Mouse (Mus musculus): Measurements from ENCODE around the gene Krtap14. TPM values are rescaled to one million over a fixed set of nuclear protein-coding genes. Genes with fewer than 3 reads are reported as not detected.
A peak's percentile ranks its signal among the peaks of the same experiment; 100 is the strongest.

The Krtap14 gene
- polyA plus RNA-seq (2015; fragmentation: Nextera tagmentation; extraction: Ambion mirVana) = not detected in 2 replicates

DNA sequence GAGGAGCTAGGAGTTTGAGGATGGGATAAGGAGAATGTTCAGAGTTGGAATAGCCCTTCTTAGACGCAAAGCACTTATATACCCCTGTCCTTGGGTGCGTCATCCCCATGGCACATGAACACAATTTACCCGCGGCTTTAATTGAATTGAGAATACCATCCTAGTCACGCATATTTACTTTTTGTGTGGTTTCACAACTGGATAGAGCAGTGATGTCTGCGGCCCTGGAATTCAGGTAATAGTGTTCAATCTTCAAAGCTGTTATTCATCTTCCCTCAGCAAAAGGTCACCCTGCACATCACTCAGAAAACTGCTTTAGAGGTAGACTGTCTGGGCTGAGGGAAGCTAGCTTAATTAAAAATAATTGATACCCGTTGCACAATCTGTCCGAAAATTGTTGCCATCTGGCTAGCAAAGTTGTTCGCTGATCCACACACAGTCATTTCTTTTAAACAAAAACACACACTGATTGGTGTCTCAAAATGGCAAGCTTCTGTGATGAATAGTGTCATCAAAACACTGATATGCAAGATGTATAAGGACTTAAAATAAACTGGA, at the start of gene Krtap14:
Gene Krtap14 (minus strand): TSS at position 51 of the 558 bp plus-strand sequence.
- DNase-seq (ENCODE audit: low spot score) = no peak

GRCm38 (mm10) chr16:88874169-88874568, 48.2 kb upstream of the Krtap14 start, which contains the start of gene Krtap19-2:
Krtap19-2 (minus strand) TSS chr16:88874269.
- DNase-seq (ENCODE audit: low spot score) = no peak

DNA sequence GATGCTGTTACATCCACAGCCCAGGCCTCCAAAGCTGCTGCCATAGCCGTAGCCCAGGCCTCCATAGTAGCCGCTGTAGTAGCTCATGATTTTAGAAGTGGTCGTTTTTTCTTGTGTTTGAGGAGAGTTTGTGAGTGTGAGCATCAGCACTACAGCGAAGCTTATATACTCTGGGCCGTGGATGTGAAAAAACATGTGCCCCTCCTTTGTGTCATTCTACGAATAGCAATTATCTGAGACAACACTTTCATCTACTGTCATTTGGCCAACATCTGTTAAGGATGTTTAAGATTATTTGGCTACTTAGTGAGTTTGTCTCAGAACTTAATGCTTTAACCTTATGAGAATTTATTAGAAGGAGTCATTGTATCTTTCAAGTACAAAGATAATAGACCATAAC, 43.4 kb upstream of the Krtap14 start, which contains the start of gene Krtap19-1:
Gene Krtap19-1 (minus strand): TSS at position 101 of the 400 bp plus-strand sequence.
- no peak for DNase-seq (ENCODE audit: low spot score)

DNA sequence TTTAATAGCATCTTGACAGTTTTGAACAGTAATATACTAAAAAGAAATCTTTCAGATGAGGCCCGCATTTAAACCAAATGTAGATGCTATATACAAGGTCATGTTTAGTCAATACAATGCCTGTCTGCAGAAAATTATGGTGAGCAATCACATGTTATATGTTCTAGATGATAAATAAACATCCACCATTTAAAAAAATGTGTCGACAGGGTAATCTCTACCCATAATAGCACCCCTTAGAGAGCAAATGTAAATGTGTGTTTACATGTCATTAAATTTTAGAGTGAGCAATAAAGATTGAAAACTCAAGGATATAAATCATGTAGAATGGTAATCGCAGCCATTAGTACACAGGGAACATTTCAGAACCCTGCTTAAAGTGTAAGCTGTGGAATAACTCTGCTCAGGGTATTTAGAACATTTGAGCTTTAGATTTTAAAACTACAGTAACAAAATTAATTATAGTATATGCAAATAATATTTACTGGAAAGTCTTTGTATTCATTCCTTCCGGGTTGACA, 39.0 kb upstream of the Krtap14 start:
- DNase-seq (ENCODE audit: low spot score) = no peak

- peak; percentile 26 for DNase-seq (ENCODE audit: low spot score)
Observed at GRCm38 (mm10) chr16:88851450-88851849, 25.5 kb upstream of the Krtap14 start.

- DNase-seq (ENCODE audit: low spot score) = no peak
Observed at GRCm38 (mm10) chr16:88848558-88848957, 22.6 kb upstream of the Krtap14 start.

- no peak for DNase-seq (ENCODE audit: low spot score)
Observed at GRCm38 (mm10) chr16:88847363-88847762, 21.4 kb upstream of the Krtap14 start.

DNA sequence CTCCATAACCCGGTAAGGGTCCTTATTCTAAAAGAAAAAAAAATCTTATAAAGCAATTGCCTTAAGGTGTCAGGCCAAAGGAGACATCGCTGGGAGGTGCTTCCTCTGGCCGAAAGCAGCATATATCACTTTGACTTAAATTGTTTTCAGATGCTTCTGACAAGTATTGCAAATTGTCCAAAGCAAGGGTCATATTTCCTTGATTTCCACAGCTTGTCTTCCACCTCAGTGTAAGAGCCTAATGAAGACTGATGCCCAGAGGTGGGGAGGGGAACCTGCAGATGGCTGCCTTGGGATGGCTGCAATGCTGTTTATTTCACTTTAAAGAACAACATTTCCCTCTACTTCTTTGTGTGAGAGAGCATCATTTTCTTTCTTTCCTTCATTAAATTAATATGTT, 1.0 kb upstream of the Krtap14 start:
- DNase-seq (ENCODE audit: low spot score) = no peak

- peak; percentile 11 for DNase-seq (ENCODE audit: low spot score)
Observed at GRCm38 (mm10) chr16:88823736-88824135, 2.2 kb downstream of the Krtap14 start.

DNA sequence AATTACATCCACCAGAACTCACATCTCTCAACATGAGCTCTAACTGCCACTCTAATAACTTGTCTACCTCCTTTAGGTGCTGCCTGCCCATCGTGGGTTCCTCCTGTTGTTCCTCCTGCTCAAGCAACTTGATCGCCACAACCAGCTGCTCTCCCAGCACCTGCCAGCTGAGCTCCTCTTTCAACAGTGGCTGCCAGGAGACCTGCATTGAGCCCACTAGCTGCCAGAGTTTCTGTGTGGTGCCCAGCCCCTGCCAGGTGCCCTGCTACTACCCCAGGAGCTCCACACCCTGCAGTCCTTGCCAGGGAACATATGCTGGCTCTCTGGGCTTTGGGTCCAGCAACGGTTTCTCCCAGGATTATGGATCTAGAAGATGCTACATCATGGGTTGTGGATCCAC, 5.9 kb downstream of the Krtap14 start, which contains the start of gene Krtap15:
Gene Krtap15 (plus strand): TSS at position 150 of the 400 bp plus-strand sequence.
- no peak for DNase-seq (ENCODE audit: low spot score)

GRCm38 (mm10) chr16:88811827-88812226, 14.1 kb downstream of the Krtap14 start, which contains the start of gene Gm20741:
Gm20741 (minus strand) TSS chr16:88812220.
- no peak for DNase-seq (ENCODE audit: low spot score)

DNA sequence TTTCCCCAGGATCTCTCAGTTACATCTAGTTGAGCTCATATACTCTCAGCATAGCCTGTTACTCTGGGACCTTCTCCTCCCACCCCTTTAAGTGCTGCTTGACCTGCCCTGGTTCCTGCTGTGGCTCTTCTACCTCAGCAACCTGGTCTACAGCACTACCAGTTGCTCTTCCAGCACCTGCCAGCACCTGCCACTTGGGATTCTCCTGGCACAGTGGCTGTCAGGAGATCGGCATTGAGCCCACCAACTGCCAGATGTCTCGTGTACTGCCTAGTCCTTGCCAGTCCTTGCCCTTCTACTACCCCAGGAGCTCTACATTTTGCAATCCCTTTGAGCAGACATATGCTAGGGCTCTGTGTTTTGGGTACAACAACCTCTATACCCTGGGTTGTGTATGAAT, 39.2 kb downstream of the Krtap14 start:
- no peak for DNase-seq (ENCODE audit: low spot score)

DNA sequence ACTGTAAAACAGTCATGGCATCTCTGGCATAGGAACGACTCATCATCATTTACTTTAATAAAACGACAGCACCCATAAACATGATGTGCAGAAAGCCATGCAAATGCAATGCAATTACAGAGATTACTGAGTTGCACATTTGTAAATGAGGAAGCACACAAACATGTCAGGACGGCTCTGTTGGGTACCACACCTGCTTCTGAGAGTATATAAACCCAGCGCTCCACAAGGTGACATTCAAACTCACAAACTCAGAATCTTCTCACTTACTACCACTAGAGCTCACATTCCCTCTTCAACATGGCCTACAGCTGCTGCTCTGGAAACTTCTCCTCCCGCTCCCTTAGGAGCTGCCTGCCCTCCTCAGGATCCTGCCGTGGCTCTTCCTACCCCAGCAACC, 48.3 kb downstream of the Krtap14 start, which contains the start of gene Gm5965:
Gene Gm5965 (plus strand): TSS at position 301 of the 400 bp plus-strand sequence.
- no peak for DNase-seq (ENCODE audit: low spot score)

DNA sequence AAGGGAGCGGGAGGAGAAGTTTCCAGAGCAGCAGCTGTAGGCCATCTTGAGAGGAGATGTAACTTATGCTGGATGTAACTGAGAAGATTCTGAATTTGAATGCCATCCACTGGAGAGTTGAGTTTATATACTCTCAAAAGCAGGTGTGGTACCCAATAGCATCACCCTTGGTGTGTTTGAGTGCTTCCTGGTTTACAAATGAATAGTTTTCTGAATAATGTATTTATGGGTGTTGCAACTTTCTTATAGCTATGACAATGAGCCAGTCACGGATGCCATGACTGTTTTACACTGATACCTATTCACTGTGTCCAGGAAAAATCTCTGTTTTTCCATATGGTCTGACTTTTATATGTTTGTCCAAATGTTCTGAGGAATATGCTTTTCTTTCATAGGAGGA, 51.8 kb downstream of the Krtap14 start, which contains the start of gene 2310057N15Rik:
Gene 2310057N15Rik (minus strand): TSS at position 101 of the 400 bp plus-strand sequence.
- no peak for DNase-seq (ENCODE audit: low spot score)

Other genes starting within 250 kb of the Krtap14 start
- not detected in 2 replicates for gene Krtap24-1, start 213.9 kb downstream of the Krtap14 start, polyA plus RNA-seq (2015; fragmentation: Nextera tagmentation; extraction: Ambion mirVana)
- not detected in 2 replicates for gene 2310079G19Rik, start 198.5 kb downstream of the Krtap14 start, polyA plus RNA-seq (2015; fragmentation: Nextera tagmentation; extraction: Ambion mirVana)
- gene Krtap26-1, start 178.3 kb downstream of the Krtap14 start, polyA plus RNA-seq (2015; fragmentation: Nextera tagmentation; extraction: Ambion mirVana) = not detected in 2 replicates
- gene Krtap27-1, start 154.5 kb downstream of the Krtap14 start, polyA plus RNA-seq (2015; fragmentation: Nextera tagmentation; extraction: Ambion mirVana) = not detected in 2 replicates
- gene 2310061N02Rik, start 118.2 kb downstream of the Krtap14 start, polyA plus RNA-seq (2015; fragmentation: Nextera tagmentation; extraction: Ambion mirVana) = not detected in 2 replicates
- not detected in 2 replicates for gene Krtap13-1, start 97.3 kb downstream of the Krtap14 start, polyA plus RNA-seq (2015; fragmentation: Nextera tagmentation; extraction: Ambion mirVana)
- gene Krtap13, start 74.5 kb downstream of the Krtap14 start, polyA plus RNA-seq (2015; fragmentation: Nextera tagmentation; extraction: Ambion mirVana) = not detected in 2 replicates
- 0.13 TPM in 1 of 2 replicates, not detected in the other for gene 2310034C09Rik, start 67.3 kb downstream of the Krtap14 start, polyA plus RNA-seq (2015; fragmentation: Nextera tagmentation; extraction: Ambion mirVana)
- not detected in 2 replicates for gene 2310057N15Rik, start 51.9 kb downstream of the Krtap14 start, polyA plus RNA-seq (2015; fragmentation: Nextera tagmentation; extraction: Ambion mirVana)
- gene Gm5965, start 48.2 kb downstream of the Krtap14 start, polyA plus RNA-seq (2015; fragmentation: Nextera tagmentation; extraction: Ambion mirVana) = not detected in 2 replicates
- not detected in 2 replicates for gene Gm20741, start 13.9 kb downstream of the Krtap14 start, polyA plus RNA-seq (2015; fragmentation: Nextera tagmentation; extraction: Ambion mirVana)
- not detected in 2 replicates for gene Krtap15, start 5.9 kb downstream of the Krtap14 start, polyA plus RNA-seq (2015; fragmentation: Nextera tagmentation; extraction: Ambion mirVana)
- not detected in 2 replicates for gene Krtap19-1, start 43.3 kb upstream of the Krtap14 start, polyA plus RNA-seq (2015; fragmentation: Nextera tagmentation; extraction: Ambion mirVana)
- not detected in 2 replicates for gene Krtap19-2, start 48.1 kb upstream of the Krtap14 start, polyA plus RNA-seq (2015; fragmentation: Nextera tagmentation; extraction: Ambion mirVana)
- not detected in 2 replicates for gene Krtap19-3, start 51.9 kb upstream of the Krtap14 start, polyA plus RNA-seq (2015; fragmentation: Nextera tagmentation; extraction: Ambion mirVana)
- not detected in 2 replicates for gene Krtap19-4, start 58.9 kb upstream of the Krtap14 start, polyA plus RNA-seq (2015; fragmentation: Nextera tagmentation; extraction: Ambion mirVana)
- not detected in 2 replicates for gene Krtap19-5, start 70.3 kb upstream of the Krtap14 start, polyA plus RNA-seq (2015; fragmentation: Nextera tagmentation; extraction: Ambion mirVana)
- not detected in 2 replicates for gene Krtap19-9b, start 106.1 kb upstream of the Krtap14 start, polyA plus RNA-seq (2015; fragmentation: Nextera tagmentation; extraction: Ambion mirVana)
- gene Krtap16-3, start 136.7 kb upstream of the Krtap14 start, polyA plus RNA-seq (2015; fragmentation: Nextera tagmentation; extraction: Ambion mirVana) = not detected in 2 replicates
- gene Krtap22-2, start 184.6 kb upstream of the Krtap14 start, polyA plus RNA-seq (2015; fragmentation: Nextera tagmentation; extraction: Ambion mirVana) = not detected in 2 replicates
- gene Gm10229, start 189.1 kb upstream of the Krtap14 start, polyA plus RNA-seq (2015; fragmentation: Nextera tagmentation; extraction: Ambion mirVana) = not detected in 2 replicates
- gene Krtap6-1, start 205.6 kb upstream of the Krtap14 start, polyA plus RNA-seq (2015; fragmentation: Nextera tagmentation; extraction: Ambion mirVana) = not detected in 2 replicates
- gene Gm10228, start 215.3 kb upstream of the Krtap14 start, polyA plus RNA-seq (2015; fragmentation: Nextera tagmentation; extraction: Ambion mirVana) = not detected in 2 replicates
- gene Krtap6-5, start 221.7 kb upstream of the Krtap14 start, polyA plus RNA-seq (2015; fragmentation: Nextera tagmentation; extraction: Ambion mirVana) = not detected in 2 replicates
- not detected in 2 replicates for gene 1110025L11Rik, start 237.9 kb upstream of the Krtap14 start, polyA plus RNA-seq (2015; fragmentation: Nextera tagmentation; extraction: Ambion mirVana)